Mouse (Mus musculus): ENCODE data around the gene Agbl4. TPM values are rescaled to one million over a fixed set of nuclear protein-coding genes. Genes with fewer than 3 reads are reported as not detected.

The Agbl4 gene
- total RNA-seq, 2 experiments from 2014 or later = 0.16 to 0.83 TPM

DNA sequence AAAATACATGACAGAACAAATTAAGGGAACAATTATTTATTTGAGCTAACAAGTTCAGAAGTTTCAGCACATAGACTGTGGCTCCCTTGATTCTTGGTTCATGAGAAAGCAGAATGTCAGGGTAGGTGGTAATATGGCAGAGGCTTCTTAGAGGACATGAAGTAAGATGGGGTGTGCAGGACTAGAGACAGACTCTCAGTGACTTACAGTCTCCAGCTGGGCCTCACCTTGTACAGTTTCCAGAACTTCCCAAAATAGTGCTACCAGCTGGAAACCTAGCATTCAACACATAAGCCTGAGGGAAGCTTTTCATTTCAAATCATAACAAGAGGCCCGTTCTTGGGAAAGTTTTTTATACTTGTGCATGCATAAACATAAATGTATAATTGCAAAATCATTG is 836.4 kb downstream of the Agbl4 start:
- intact Hi-C loops (cut with DNase I) = no loop called here
- no peak for DNase-seq

DNA sequence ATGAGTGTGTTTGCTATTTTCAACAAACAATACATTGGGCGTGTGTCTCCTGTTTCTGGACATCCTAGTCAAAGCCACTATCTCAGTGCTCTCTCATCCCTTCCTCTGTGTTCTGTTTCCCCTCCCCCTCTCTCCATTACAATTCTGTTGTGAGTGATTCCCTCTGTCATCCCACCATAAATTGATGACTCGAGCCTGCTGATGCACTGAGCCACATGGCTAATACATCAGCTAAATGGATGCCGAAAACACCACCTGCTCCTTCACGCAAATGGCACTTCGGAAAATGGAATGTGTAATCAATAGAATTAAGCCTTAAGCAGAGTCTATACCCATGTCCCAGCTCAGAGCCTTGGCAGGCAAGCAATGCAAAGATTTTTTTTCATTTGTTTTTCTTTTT is 854.5 kb downstream of the Agbl4 start:
- no peak for DNase-seq
- intact Hi-C loops (cut with DNase I) = no loop called here

DNA sequence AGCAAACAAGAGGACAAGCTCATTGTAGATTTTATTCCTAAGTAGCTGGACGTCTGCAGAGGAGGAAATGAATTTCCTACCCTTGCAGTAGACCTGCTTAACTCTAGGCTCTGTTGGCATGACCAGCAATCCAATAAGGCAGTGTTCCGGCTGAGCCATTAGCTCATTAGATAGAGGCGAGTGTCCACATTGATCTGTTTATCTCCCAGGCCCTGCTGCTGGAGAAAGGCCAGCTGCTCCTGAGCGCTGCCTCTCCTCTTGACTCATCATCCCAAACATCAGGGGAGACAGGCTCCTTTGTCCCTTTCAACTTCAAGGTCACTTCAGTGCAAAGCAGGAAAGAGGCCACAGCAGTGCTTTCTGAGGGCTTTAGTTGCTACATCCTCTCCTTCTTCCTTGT is 858.0 kb downstream of the Agbl4 start:
- no peak for DNase-seq
- intact Hi-C loops (cut with DNase I) = no loop called here

DNA sequence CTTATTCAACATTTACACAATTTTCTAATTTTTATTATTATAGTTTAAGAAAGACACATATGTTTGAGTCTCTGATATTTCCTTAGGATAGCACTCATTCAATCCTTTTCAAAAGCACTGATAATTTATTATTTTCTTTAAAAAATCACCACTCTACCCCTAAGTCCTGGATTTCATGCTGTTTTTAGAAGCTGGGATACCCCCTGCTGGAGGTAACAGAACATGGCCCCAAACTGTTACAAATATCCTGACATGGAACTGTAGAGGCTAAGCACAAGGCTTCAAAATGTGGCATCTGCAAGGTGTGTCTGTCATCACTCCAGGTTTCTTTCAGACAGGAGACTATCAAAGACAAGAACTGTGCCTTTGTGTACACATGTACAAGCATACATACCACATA is 859.5 kb downstream of the Agbl4 start:
- intact Hi-C loops (cut with DNase I) = no loop called here
- DNase-seq = no peak

DNA sequence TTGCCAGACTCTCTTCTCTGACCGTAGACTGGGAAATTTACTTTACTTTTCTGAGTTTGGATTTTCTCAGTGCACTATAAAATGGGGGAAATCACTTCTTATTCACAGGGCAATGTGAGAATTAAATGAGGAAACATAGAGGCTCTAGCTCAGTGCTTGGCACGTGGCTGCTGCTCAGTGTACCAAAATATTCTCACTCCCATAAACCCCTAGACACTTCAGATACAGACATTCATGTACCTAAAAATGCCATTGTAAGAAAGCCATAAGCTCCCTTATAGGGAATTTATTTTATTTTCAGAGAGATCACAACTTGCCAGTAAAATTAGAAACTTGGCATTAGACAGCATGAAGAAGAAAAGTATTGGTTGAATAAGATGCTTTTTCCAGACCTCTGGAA is 883.5 kb downstream of the Agbl4 start:
- no peak for DNase-seq

DNA sequence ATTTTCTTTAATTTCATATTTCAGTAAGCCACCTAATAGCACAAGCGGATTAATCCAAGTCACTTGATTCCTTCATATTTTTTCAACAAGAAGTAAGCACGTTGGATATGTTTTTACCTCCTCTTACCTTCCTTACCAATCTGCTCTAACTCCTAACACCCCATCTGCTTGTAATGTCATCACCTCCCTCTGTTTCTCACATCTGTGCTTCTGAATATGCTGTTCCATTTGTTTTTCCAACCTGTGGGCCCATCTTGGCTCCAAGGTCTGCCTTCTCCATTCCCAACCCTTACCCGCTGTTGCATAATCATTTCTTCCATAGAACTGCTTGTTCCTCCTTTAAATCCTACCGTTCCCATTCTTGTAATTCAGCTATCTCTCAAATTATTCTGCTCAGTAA is 884.4 kb downstream of the Agbl4 start:
- no peak for DNase-seq
- intact Hi-C loops (cut with DNase I) = no loop called here

More for the DNA sequence above, 883.5 kb downstream of the Agbl4 start:
- intact Hi-C loops (cut with DNase I) = no loop called here

DNA sequence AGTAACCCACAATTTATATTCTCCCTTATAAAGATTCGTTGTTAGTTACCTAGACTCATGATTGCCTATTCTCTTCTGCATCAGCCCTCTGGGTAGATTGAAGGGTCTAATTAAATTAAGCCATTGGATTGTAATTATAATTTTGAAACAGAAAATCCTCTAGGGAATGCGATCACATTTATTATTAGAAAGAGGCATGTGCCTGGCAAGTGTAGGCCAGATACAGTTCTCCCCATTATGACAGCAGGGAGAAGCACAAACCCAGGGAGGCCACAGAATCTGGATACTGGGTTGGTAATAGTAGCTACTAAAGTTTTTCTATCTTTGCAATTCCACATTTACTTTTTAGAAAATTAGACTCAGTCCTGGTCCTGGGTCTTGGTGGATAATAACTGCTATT is 887.2 kb downstream of the Agbl4 start:
- DNase-seq = no peak
- intact Hi-C loops (cut with DNase I) = no loop called here

DNA sequence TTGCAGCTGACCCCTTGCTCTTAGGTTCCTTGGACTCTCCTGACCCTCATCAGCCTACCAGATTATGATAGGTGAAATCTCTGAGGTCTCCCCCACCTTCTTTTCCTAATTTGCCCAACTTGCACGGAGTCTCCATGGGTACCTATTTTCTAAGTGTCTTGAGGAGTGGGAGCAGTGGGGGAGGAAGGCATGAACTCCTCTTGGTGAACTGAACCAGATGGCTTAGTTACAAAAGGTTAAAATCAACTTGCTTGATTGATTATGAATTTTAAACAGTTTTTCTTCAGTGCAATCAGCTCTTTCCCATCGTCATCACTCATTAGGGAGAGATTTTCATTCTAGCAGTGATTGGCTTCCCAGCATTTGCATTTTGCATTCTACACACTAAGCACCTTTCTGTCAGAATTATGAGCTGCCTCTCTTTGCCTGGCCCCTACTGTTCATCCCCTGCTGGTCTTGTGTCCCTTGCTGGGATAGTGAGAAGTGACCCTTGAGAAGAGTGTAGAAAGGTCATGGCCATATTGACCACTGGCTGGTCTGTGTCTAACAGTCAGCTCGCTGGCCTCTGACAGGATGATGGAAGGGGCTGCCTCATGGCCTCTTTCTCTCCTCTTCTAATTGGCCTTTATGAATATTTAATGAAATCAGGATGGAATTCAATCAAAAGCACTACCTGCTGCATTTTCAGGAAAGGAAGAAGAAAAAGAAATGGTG is 897.2 kb downstream of the Agbl4 start:
- DNase-seq = no peak
- intact Hi-C loops (cut with DNase I) = no loop called here

DNA sequence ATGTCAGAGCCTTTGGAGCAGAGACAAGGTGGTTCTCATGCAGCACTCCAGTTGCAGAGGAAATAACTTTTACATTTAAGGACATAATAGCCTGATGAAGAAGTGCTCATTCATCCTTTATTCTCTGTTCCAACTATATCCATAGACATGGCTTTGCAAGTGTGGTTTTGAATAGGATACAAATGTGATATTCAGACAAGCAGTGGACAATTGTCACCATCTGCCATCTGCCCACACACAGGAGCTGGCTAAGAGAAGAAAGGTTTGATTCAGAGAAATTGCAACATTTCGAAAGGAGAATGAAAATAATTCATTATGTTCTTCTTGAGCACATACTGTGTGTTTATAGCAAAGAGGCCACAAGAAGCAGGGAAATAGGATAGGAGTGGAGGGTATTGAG is 909.1 kb downstream of the Agbl4 start:
- no peak for DNase-seq
- intact Hi-C loops (cut with DNase I) = no loop called here

DNA sequence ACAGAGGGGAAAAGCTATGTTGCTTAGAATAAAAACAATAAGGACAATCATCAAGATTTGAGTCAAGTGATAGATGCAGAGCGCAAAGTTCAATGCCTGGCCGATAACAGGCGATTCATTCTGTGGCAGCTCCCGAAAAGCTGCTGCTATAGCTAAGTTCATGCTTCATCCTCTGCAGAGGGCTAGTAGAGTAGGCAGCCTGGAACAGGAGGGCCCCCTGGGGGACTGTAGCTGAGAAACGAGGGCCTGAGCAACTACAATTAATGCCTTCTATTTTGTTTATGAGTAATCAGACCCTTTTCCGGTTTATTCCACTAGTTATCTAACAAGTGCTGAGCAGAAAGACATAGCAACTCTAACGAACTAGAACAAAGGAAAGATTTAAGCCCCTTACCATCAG is 909.7 kb downstream of the Agbl4 start:
- DNase-seq = no peak
- intact Hi-C loops (cut with DNase I) = no loop called here

DNA sequence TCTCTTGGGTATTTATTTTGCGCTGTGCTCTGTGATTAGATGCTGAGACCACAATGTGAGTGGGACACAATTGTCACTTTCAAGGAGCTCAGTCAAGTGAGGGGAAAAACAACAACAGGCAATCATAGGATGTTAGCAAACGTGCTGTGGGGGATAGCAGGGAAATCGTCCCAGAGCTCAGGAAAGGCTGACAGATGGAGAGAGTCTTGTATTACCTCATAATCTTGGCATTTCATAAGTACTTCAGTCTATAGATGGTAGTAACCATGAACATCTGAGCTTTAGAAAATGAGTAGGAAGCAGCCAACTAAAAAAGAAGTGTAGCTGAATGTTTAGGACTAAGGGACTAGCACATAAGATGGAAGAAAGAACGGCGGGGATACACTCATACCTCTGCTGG is 910.2 kb downstream of the Agbl4 start:
- no peak for DNase-seq
- intact Hi-C loops (cut with DNase I) = no loop called here

DNA sequence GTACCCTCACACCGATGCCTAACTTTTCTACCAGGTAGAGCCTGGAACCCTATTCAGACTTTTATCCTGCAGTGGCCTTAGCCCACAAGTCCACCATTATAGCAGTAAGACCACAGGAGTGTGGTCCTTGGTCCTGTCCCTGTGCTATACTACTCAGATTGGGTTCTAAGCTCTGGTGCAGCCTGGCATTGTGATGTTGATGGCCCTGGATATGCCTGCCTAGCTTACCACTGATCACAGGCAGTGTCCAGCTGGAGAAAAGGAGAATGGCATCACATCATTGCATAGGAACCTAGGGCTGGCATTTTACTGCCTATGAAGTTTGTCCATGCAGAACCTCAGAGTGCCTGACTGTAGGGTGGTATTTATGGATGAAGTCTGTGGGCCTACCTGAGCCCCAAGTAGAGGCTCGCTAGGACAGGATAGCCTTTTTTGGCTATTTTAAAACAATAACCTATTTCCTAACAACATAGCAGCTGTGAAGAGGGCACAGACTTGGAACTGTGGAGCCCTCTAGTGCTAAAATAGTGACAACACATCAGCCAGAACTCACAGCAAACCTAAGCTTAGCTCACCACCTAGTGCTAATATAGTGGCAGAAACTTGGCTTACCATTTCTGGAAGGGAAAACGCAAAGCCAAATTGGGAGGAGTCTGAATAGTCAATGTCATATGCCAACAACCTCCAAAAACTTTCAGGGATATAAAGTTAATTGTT is 911.3 kb downstream of the Agbl4 start:
- DNase-seq = no peak
- intact Hi-C loops (cut with DNase I) = no loop called here

DNA sequence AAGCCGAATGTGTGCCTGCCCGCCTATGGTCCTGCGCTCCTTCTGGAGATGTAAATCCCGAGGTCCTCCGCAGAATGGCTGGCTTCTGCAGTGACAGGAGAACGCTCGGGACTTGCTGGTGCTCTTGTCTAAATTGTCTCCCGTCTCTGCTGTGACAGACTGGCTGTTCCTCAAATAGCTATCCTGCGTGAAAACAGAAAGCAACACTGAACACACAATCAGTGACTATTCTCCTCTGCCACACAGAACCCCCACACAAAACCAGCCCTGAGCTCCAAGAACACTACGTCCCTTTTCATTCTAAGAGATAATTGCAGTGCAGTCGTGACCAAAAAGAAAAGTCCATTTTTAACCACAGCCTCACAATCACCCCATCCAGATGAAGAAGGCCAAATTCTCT is 929.6 kb downstream of the Agbl4 start:
- DNase-seq = peak in 1 of 2 experiments; percentile 6
- intact Hi-C loops (cut with DNase I) = no loop called here

DNA sequence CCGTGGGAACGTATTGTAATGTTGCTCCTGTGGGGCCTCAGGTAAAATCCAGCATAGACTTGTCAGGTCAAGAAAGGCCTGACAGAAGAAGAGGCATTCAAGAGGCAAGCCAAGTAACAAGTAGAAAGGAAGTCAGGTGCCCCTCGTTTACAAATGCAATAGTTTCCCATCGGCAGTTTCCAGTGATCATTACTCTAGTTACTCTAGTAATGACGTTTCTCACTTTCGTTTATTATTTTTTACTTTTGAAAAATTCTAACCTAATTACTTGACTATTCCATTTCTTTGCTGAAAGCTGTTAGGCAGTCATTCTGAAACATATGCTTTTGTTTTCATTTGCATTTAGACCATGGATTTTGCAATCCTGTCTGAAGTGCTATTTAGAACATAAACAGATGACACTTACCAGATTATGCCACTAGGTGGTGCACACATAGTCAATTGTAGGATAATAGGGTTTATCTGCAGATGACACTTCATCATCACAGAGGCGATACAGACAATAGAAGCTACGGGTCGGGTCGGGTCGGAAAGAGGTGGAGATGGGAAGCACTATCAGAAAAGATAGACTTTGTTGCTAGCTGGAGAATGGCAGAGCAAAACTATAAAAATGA is 930.4 kb downstream of the Agbl4 start:
- DNase-seq = no peak
- intact Hi-C loops (cut with DNase I) = loop anchor here (1.0 to 2.0 kb wide), 3 partner anchors 169 to 298 kb away; no protein-coding TSS in a partner anchor

DNA sequence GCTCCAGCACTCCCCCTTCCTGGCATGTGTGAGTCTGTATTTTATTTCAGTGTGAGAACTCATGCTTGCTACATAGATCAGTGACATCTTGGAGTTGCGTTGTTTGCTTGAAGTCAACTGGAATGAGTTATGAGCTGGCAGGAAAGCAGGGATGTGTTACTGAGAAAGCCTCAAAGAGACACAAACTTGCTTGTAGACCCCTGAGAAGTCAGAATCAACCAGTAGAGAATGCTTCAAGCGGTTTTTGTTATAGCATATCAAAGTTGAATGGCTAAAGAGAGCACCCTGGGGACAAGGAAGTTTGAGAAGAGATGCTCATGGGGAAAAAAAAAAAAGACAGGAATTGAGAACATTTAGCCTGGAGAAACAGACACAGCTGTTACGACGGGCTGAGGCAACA is 932.0 kb downstream of the Agbl4 start:
- DNase-seq = no peak
- intact Hi-C loops (cut with DNase I) = loop anchor here (2.0 kb wide), 1 partner anchor 167 kb away; no protein-coding TSS in a partner anchor

DNA sequence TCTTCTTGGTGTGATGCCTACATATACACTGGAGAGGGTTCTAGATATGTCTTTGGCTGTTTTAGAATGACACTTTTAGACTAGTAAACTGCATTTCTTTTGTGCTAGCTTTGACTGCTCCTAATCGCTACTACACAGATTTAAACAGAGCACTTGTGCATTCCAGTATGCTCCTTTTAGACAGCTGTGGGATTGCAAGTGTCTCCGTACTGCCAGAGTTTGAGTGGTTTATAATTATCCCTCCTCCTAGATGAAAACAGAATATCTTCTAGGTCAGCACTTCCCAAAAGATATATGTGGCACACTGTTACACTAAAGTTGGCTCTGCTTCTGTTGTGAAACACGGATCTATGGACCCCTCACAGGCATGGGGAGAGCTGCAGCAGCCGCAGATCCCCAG is 935.4 kb downstream of the Agbl4 start:
- DNase-seq = no peak
- intact Hi-C loops (cut with DNase I) = no loop called here

DNA sequence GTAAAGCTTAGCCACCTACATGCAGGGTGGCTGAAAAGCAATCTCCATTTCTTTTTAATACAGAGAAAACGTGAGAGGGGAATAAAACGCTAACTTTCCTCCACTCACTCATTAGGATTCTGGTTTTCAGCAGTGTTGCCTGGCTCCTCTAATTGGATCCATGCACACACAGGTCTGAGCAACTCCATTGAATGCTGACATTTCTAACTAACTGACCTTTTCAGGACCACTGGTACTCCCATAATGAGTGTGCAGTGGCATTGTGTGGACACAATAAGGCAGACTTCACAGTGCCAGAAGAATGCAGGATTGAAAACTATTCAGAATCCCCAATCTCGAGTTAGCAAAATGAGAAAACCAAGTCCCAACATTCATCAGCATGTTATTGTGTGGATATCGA is 952.5 kb downstream of the Agbl4 start:
- intact Hi-C loops (cut with DNase I) = no loop called here
- no peak for DNase-seq

DNA sequence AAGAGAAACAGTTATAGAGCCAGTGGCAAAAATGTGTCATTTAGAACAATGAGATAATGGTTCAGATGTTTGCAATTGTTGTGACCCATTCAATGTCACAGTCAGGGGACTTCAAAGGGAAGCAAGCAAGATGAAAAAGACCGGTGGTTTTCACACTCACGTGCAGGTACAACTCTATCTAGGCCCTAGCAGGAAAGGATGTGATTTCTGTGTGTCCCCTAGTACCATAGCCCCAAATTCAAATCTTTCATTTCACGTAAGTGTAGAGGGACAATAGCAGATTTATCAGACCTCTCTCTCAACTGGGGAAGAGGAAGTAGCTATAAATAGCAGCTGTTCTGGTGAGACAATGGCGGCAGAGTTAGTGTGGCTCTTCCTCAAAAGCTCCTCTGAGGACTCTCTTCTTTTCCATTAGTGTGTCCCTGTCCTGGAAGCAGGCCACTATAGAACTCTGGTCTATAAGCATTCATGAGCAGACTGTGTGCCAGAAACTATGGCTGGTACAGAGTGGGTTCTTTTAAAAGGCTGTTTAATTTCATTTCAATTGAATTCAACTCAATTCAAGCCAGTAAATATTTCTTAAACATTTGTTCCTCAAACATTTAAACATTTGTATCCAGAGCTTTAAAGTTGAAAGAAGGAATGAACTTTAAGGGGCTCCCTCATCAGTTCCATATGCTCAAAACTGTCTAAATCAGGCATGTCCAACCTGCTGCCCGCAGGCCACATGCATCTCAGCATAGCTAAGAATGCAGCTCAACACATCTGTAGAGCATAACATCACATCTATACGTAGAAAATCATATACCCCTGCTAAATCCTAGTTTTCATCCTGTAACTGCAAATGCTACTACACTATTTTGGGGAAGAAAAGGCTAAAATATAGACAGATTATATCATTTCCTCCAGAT is 953.4 kb downstream of the Agbl4 start:
- intact Hi-C loops (cut with DNase I) = no loop called here
- DNase-seq = no peak

DNA sequence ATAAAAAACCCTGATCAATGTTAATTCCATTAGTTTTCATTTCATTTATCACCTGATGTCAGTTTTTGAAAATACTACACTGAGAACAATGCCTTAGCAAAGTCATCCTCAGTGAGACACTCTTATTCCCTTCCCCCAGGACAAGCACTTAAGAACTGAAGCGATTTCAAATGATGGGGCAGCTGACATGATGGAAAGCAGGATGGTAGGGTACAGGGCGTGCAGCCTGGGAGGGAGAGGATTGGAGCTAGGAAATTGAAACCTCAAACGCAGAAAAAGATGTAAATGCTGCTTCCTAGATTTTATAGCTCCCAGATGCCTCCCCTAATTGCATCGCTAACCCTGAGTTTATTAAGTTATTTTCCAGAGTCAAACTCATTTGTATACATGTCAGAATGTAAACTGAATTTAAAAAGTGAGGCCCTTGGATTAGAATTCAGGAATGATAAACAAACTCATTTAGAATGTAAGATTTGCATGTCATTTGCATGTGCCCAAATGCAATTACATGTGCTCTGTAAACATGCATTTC is 959.2 kb downstream of the Agbl4 start:
- intact Hi-C loops (cut with DNase I) = no loop called here
- DNase-seq = no peak

DNA sequence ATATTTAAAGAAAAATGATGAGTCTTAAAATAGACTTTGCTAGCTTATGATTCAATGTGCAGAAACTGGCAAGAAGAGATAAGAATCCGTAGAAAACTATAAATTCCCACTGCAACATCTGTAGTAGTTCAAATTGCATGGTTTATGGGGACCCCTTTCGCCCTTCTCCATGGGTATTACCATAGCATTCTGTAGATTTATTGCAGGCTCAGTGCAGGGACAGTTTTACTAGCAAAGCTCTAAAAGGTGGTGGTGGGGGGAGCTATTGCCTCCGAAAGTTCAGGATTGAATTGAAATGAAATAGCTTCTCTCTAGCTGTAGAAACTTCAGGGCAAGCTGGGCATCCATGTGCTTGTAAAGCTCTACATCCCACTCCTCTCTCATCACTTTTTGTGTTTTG is 959.7 kb downstream of the Agbl4 start:
- intact Hi-C loops (cut with DNase I) = no loop called here
- no peak for DNase-seq

DNA sequence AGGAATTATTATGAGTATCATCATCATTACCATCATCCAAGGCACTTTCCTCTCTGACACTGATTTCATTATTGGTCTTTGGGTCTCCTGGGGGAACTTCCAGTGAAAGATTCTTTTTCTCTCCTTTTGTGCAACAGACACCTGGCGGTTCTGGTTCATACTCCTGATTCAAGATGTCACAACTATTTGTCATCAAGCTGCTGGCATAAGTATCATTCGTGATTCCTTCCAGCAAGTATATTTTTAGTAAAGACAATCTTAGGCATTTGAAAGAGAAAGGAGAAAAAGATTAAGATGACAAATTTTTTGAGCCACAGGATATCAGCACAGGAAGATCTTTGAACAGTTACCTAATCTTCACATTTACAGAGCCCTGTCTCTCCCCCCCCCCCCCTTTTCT is 966.7 kb downstream of the Agbl4 start:
- intact Hi-C loops (cut with DNase I) = no loop called here
- no peak for DNase-seq
